Mouse (Mus musculus): Measurements from ENCODE around the gene Sobp. TPM values are rescaled to one million over a fixed set of nuclear protein-coding genes. Genes with fewer than 3 reads are reported as not detected.

The Sobp gene
- total RNA-seq, 2 experiments from 2014 or later, result 6.5 TPM

- no peak for DNase-seq (ENCODE audit: low spot score in 2 of 2)
Observed at GRCm38 (mm10) chr10:42999324-42999723, 175.0 kb downstream of the Sobp start.

GRCm38 (mm10) chr10:42997278-42997677 is 177.1 kb downstream of the Sobp start:
- no peak for DNase-seq (ENCODE audit: low spot score in 2 of 2)

GRCm38 (mm10) chr10:42995484-42995895 is 178.8 kb downstream of the Sobp start:
- no peak for DNase-seq (ENCODE audit: low spot score in 2 of 2)

- no peak for DNase-seq (ENCODE audit: low spot score in 2 of 2)
Observed at GRCm38 (mm10) chr10:42994331-42994782, 180.0 kb downstream of the Sobp start.

GRCm38 (mm10) chr10:42991018-42991417 is 183.3 kb downstream of the Sobp start:
- no peak for DNase-seq (ENCODE audit: low spot score in 2 of 2)

- DNase-seq (ENCODE audit: low spot score in 2 of 2), result no peak
Observed at GRCm38 (mm10) chr10:42989910-42990309, 184.4 kb downstream of the Sobp start.

- DNase-seq (ENCODE audit: low spot score in 2 of 2), result no peak
Observed at GRCm38 (mm10) chr10:42988627-42989026, 185.7 kb downstream of the Sobp start.

GRCm38 (mm10) chr10:42987594-42988052 is 186.7 kb downstream of the Sobp start:
- DNase-seq (ENCODE audit: low spot score in 2 of 2), result peak in 1 of 2 experiments; percentile 24

GRCm38 (mm10) chr10:42984886-42985285 is 189.4 kb downstream of the Sobp start:
- DNase-seq (ENCODE audit: low spot score in 2 of 2), result peak in 1 of 2 experiments; percentile 30

- no peak for DNase-seq (ENCODE audit: low spot score in 2 of 2)
Observed at GRCm38 (mm10) chr10:42980999-42981757, 193.2 kb downstream of the Sobp start.

GRCm38 (mm10) chr10:42978346-42978745 is 196.0 kb downstream of the Sobp start:
- DNase-seq (ENCODE audit: low spot score in 2 of 2), result no peak

GRCm38 (mm10) chr10:42976577-42976976 is 197.8 kb downstream of the Sobp start:
- no peak for DNase-seq (ENCODE audit: low spot score in 2 of 2)

- no peak for DNase-seq (ENCODE audit: low spot score in 2 of 2)
Observed at GRCm38 (mm10) chr10:42973537-42973936, 200.8 kb downstream of the Sobp start.

- DNase-seq (ENCODE audit: low spot score in 2 of 2), result peak in 1 of 2 experiments; percentile 52
Observed at GRCm38 (mm10) chr10:42972504-42973172, 201.7 kb downstream of the Sobp start.

- no peak for DNase-seq (ENCODE audit: low spot score in 2 of 2)
Observed at GRCm38 (mm10) chr10:42968332-42968731, 206.0 kb downstream of the Sobp start.

- DNase-seq (ENCODE audit: low spot score in 2 of 2), result no peak
Observed at GRCm38 (mm10) chr10:42963061-42963460, 211.3 kb downstream of the Sobp start.

GRCm38 (mm10) chr10:42962655-42963054 is 211.7 kb downstream of the Sobp start:
- no peak for DNase-seq (ENCODE audit: low spot score in 2 of 2)

GRCm38 (mm10) chr10:42962181-42962601 is 212.1 kb downstream of the Sobp start:
- no peak for DNase-seq (ENCODE audit: low spot score in 2 of 2)

- no peak for DNase-seq (ENCODE audit: low spot score in 2 of 2)
Observed at GRCm38 (mm10) chr10:42961771-42962170, 212.6 kb downstream of the Sobp start.

- no peak for DNase-seq (ENCODE audit: low spot score in 2 of 2)
Observed at GRCm38 (mm10) chr10:42958686-42959085, 215.6 kb downstream of the Sobp start.

- peak in 1 of 2 experiments; percentile 38 for DNase-seq (ENCODE audit: low spot score in 2 of 2)
Observed at GRCm38 (mm10) chr10:42957881-42958651, 216.3 kb downstream of the Sobp start.
